Mouse (Mus musculus) adrenal gland, adult 18-20 months (tissue): ENCODE data around the gene Gpd1l. TPM values are rescaled to one million over a fixed set of nuclear protein-coding genes. Genes with fewer than 3 reads are reported as not detected.
"Not testable (repeated sequence)": the region's sequence is repeated elsewhere in the genome, so short reads cannot be mapped to it uniquely, and the experiment has no call there.

Experiments
- DNase-seq, 2 experiments: peaks; one replicate each; pipeline ENCODE4 v3.0.0; 2021 to 2022; ENCODE audit warnings: low spot score in 2 of 2
- long read RNA-seq, 2 experiments: library from polyadenylated mRNA; stranded (forward); transcript quantifications; one replicate each; pipeline ENCODE4 v2.0.0; 2021
- total RNA-seq, 2 experiments: library from RNA; stranded (reverse); gene quantifications; 1 replicate in 1 of 2; 2 replicates in 1 of 2; pipeline ENCODE4 v1.2.3; 2021

Gene Gpd1l
- total RNA-seq = 10 to 100 TPM; 20.1 to 35.0 TPM
- long read RNA-seq, experiment 1, full-length matches to known transcripts = 20 of 30 reads
- long read RNA-seq, experiment 1, partial matches to known transcripts = 2 of 30 reads
- long read RNA-seq, experiment 1, other reads (novel, unspliced or antisense) = 8 of 30 reads
- long read RNA-seq, experiment 2, full-length matches to known transcripts = 12 of 23 reads
- long read RNA-seq, experiment 2, partial matches to known transcripts = 2 of 23 reads
- long read RNA-seq, experiment 2, other reads (novel, unspliced or antisense) = 9 of 23 reads

GRCm38 (mm10) chr9:114933723-114934171 lies at the start of gene Gpd1l:
TSS of gene Gpd1l (minus strand) at chr9:114933987.
- peak; percentile 94 to 95 for DNase-seq

- no peak for DNase-seq
Observed at GRCm38 (mm10) chr9:114982689-114983360, 49.0 kb upstream of the Gpd1l start, which contains the start of gene Rps27rt. TSS of gene Rps27rt (minus strand) at chr9:114982739.

- DNase-seq = no peak
Observed at GRCm38 (mm10) chr9:114979969-114980368, 46.2 kb upstream of the Gpd1l start.

- DNase-seq = peak; percentile 74 to 79
Observed at GRCm38 (mm10) chr9:114978281-114979111, 44.7 kb upstream of the Gpd1l start, which contains the start of gene Osbpl10. TSS of gene Osbpl10 (plus strand) at chr9:114978569.

GRCm38 (mm10) chr9:114977461-114978280 lies 43.9 kb upstream of the Gpd1l start:
- DNase-seq = peak; percentile 21 to 26

DNA sequence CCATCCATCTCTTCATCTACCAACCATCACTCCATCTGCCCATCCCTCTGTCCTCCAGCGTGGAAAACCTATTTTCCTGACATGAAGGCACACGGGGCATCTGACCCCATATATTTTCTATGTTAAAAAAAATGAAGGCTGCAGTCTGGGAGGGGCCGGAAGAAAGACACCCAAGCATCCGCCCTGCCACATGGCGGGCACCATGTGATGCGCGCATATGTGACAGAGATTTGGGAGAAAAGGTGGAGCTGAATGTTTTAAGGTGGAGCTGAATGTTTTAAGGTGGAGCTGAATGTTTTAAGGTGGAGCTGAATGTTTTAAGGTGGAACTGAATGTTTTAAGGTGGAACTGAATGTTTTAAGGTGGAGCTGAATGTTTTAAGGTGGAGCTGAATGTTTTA lies 32.5 kb upstream of the Gpd1l start:
- not testable (repeated sequence) for DNase-seq

DNA sequence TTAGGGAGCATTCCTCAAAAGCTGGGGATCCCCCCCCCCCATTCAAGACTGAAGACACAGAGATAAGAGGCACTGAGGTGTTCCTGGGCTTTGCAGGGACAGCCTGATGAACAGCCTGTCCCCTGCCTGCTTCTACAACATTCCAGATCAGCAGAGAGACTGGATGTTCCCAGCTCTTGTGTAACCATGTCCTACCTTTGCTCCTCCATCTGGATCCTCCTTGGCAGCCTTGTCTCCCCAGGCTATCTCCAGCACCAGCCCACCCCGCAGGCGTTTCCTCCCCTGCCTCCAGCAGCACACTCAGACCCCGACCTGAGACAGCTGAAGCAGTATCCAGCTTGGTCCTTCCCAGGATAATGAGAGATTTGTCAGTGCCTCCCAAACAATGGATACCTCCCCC lies 30.3 kb upstream of the Gpd1l start:
- DNase-seq = no peak

GRCm38 (mm10) chr9:114960844-114961243 lies 27.1 kb upstream of the Gpd1l start:
- DNase-seq = no peak

GRCm38 (mm10) chr9:114960043-114960789 lies 26.4 kb upstream of the Gpd1l start:
- DNase-seq = no peak

- DNase-seq = no peak
Observed at GRCm38 (mm10) chr9:114956945-114957344, 23.2 kb upstream of the Gpd1l start.

GRCm38 (mm10) chr9:114955340-114955739 lies 21.6 kb upstream of the Gpd1l start:
- no peak for DNase-seq

DNA sequence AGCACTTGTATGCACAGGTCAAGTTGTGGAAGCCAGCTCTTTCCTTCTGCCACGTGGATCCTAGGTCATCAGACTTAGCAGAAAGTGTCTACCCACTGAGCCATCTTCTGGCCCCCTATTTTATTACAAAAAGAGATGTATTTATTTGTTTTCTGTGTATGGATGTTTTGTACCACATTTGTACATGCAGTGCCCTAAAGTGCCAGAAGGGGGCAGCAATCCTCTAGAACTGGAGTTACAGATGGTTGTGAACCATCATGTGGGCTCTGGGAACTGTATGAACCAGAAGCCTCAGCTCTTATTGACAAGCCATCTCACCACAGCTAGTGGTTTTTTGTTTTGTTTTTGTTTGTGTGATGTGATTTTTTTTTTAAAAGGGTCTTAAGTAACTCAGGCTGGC lies 19.1 kb upstream of the Gpd1l start:
- no peak for DNase-seq

GRCm38 (mm10) chr9:114948395-114948794 lies 14.6 kb upstream of the Gpd1l start:
- peak in 1 of 2 experiments; percentile 12 for DNase-seq

- no peak for DNase-seq
Observed at GRCm38 (mm10) chr9:114945576-114945975, 11.8 kb upstream of the Gpd1l start.

GRCm38 (mm10) chr9:114944642-114945041 lies 10.9 kb upstream of the Gpd1l start:
- DNase-seq = no peak

GRCm38 (mm10) chr9:114936687-114937086 lies 2.9 kb upstream of the Gpd1l start:
- DNase-seq = no peak

- DNase-seq = no peak
Observed at GRCm38 (mm10) chr9:114935321-114935720, 1.5 kb upstream of the Gpd1l start.

DNA sequence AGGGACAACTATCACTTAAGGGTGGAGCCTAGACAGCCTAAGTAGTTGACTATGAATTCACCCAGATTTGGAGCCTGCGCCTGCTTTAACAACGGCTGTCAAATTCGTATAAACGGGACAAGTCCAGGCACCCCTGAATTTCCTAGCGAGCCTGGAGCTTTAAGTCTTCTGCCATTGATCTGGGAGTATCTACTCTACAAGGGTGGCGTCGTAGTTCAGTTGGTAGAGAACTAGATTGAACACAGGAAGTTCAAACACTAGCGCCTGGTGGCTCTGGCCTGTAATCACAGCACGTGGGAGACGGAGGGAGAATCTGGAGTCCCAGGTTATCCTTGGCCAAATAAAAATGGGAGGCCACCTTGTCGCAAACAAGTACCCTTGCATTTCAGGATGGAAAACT lies 444 bp upstream of the Gpd1l start:
- DNase-seq = no peak

GRCm38 (mm10) chr9:114933037-114933722 lies 607 bp downstream of the Gpd1l start:
- DNase-seq = no peak
